Mouse (Mus musculus) heart, embryonic 16.5 days (tissue): ENCODE data around the gene Tor1a. TPM values are rescaled to one million over a fixed set of nuclear protein-coding genes. Genes with fewer than 3 reads are reported as not detected.
A peak's percentile ranks its signal among the peaks of the same experiment; 100 is the strongest.

ENCODE experiments used
- ATAC-seq: fragments of 200-750 bp; cut with Nextera tagmentation; replicated peaks from 2 replicates; pipeline ENCODE4 v1.8.0; 2017; ENCODE audit warnings: moderate number of reproducible peaks; ENCODE audit not compliant: insufficient read depth, low FRiP score; ENCODE audit errors: extremely low read depth
- H3K27ac ChIP-seq: fragments of 300-500 bp; sonication (generic); 2 replicates; pipeline ENCODE4 v1.5.1; 2014; ENCODE audit warnings: mild to moderate bottlenecking, low read length, control low read depth, moderate library complexity
- H3K27me3 ChIP-seq: fragments of 300-500 bp; sonication (generic); 2 replicates; pipeline ENCODE4 v1.6.1; 2014; ENCODE audit warnings: low read length, mixed read lengths; ENCODE audit not compliant: control insufficient read depth, insufficient read depth
- H3K36me3 ChIP-seq: fragments of 300-500 bp; sonication (generic); 2 replicates; pipeline ENCODE4 v1.6.1; 2014; ENCODE audit not compliant: control insufficient read depth, insufficient read depth
- H3K4me1 ChIP-seq: fragments of 300-500 bp; sonication (generic); 2 replicates; pipeline ENCODE4 v1.6.1; 2014; ENCODE audit warnings: low read length, mixed read lengths; ENCODE audit not compliant: control insufficient read depth, insufficient read depth
- H3K4me2 ChIP-seq: fragments of 300-500 bp; sonication (generic); 2 replicates; pipeline ENCODE4 v1.6.1; 2014; ENCODE audit warnings: low read depth, mild to moderate bottlenecking, control low read depth, low read length
- H3K4me3 ChIP-seq: fragments of 300-500 bp; sonication (generic); 2 replicates; pipeline ENCODE4 v1.5.1; 2014; ENCODE audit warnings: mild to moderate bottlenecking, control low read depth, low read length
- H3K9ac ChIP-seq: fragments of 300-500 bp; sonication (generic); 2 replicates; pipeline ENCODE4 v1.6.1; 2014; ENCODE audit warnings: low read length, control low read depth
- H3K9me3 ChIP-seq: fragments of 300-500 bp; sonication (generic); replicated peaks from 2 replicates; pipeline ENCODE4 v1.6.1; 2016; ENCODE audit warnings: low read length; ENCODE audit not compliant: control insufficient read depth
- WGBS: fragments of 180-500 bp; shearing (Covaris S2); extraction: QIAGEN DNeasy Blood & Tissue Kit; methylation state at CpG from one replicate; pipeline ENCODE4 v1.1.7; 2014; 5-methylcytosine and 5-hydroxymethylcytosine counted together
- polyA plus RNA-seq: library from polyadenylated mRNA; unstranded; fragments of >200 nt; fragmentation: Nextera tagmentation; extraction: Ambion mirVana; gene quantifications from 2 replicates; pipeline ENCODE4 v1.2.1, GENCODE M21; 2015

Gene Tor1a
- 50.9 and 53.0 TPM in 2 replicates for polyA plus RNA-seq

DNA sequence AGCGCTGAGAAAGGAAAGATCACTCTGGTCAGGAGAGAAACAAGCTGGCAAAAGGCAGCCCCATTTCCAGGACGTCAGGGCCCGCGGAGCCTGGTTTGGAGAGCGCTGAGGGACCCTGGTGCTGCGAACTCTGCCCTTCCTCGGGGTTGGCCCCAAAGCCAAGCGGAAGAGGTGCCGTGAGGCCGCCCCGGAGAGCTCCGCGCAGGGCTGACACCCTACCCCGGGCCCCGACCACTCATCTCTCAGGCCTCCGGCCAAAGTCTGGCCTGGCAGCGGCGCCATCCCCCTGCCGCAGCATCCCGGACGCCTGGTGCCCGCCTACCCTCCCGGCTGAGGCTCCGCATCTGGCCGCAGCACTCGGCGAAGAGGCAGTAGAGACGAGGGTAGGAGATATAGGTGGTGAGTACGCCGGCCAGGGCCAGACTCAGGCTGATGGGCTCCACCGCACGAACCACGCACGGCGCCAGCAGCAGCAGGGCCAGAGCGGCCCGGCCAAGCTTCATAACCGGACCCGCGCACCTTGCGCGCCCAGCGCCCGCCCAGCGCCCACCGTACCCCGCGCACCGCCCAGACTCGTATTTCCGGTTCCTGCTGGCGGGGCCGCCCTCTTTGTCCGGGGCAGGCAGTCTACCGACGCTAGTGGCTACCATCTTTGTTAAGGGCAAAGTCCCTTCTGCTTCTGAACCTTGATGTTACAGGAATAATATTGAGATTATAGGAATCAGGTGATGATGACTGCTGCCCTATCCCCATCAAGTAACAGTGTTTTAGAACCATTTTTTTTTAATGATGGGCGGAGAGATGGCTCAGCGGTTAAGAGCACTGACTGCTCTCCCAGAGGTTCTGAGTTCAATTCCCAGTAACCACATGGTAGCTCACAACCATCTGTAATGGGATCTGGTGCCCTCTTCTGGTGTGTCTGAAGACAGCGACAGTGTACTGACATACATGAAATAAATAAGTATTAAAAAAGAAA is at the start of gene Tor1a:
Gene Tor1a (minus strand): TSS at position 582 of the 976 bp plus-strand sequence.
- Histone ChIP-seq H3K4me1 (peaks cover 11% of the 10 kb centered on the region), H3K9me3 (no peaks in the 10 kb centered on the region), H3K27ac (peak within 1 kb of the TSS; percentile 71), H3K36me3 (peaks cover 18% of the 10 kb centered on the region), H3K4me2 (peak within 1 kb of the TSS; percentile 99), H3K4me3 (peak within 1 kb of the TSS; percentile 88), H3K27me3 (no peaks in the 10 kb centered on the region), H3K9ac (peak within 1 kb of the TSS; percentile 94)
- WGBS: 2% methylated on average over 59 of the region's 59 CpGs
- peak; percentile 96 for ATAC-seq

GRCm38 (mm10) chr2:31013371-31014120 is 45.8 kb upstream of the Tor1a start:
- H3K36me3 ChIP-seq: peaks cover 50% of the 10 kb centered on the region
- no peaks in the 10 kb centered on the region for H3K9me3 ChIP-seq
- WGBS: 70% methylated on average over 14 of the region's 14 CpGs
- no peak overlapping the region for H3K4me2 ChIP-seq
- no peak overlapping the region for H3K27ac ChIP-seq
- H3K4me3 ChIP-seq: no peak overlapping the region
- ATAC-seq: no peak
- H3K27me3 ChIP-seq: no peaks in the 10 kb centered on the region
- no peaks in the 10 kb centered on the region for H3K4me1 ChIP-seq
- H3K9ac ChIP-seq: no peak overlapping the region

DNA sequence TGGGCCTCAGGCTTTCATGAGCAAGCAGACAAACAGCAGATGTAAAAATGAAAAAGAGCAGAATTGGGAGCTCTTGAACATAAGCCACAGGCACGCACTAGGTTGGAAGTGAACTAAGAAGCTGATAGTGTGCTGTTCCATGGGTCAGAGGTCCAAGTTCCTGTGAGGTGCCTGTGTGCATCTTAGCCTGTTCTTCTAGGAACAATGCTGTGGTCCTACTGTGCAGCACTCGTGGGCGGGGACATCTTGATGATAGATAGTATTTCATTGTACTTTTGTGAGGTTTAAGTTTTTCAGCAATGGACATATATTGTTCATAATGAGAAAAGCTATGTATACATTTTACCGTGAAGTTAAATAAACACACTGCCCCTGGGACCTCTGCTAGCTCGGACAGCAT is 39.5 kb upstream of the Tor1a start:
- Histone ChIP-seq H3K4me2 (0 out of 2 replicates have a peak overlapping the region, but pooled peaks have one; percentile 10), H3K9ac (no peak overlapping the region), H3K4me1 (peaks cover 24% of the 10 kb centered on the region), H3K27me3 (no peaks in the 10 kb centered on the region), H3K9me3 (no peaks in the 10 kb centered on the region), H3K27ac (peak overlapping the region; percentile 91), H3K4me3 (no peak overlapping the region), H3K36me3 (peaks cover 29% of the 10 kb centered on the region)
- 75% methylated on average over 5 of the region's 5 CpGs for WGBS
- no peak for ATAC-seq

- peak; percentile 88 for ATAC-seq
- Histone ChIP-seq H3K9me3 (no peaks in the 10 kb centered on the region), H3K27me3 (no peaks in the 10 kb centered on the region), H3K9ac (peak overlapping the region; percentile 44), H3K36me3 (peaks cover 31% of the 10 kb centered on the region), H3K27ac (peak overlapping the region; percentile 91), H3K4me1 (peaks cover 24% of the 10 kb centered on the region), H3K4me3 (no peak overlapping the region), H3K4me2 (peak overlapping the region; percentile 39)
- WGBS: 21% methylated on average over 5 of the region's 5 CpGs
Measured at GRCm38 (mm10) chr2:31006434-31006833, 38.7 kb upstream of the Tor1a start.

GRCm38 (mm10) chr2:31005453-31005852 is 37.7 kb upstream of the Tor1a start:
- Histone ChIP-seq H3K36me3 (peaks cover 24% of the 10 kb centered on the region), H3K4me3 (no peak overlapping the region), H3K27ac (peak overlapping the region; percentile 91), H3K27me3 (no peaks in the 10 kb centered on the region), H3K4me2 (peak overlapping the region; percentile 27; the same call in 1 of the 2 replicates), H3K9me3 (no peaks in the 10 kb centered on the region), H3K9ac (peak overlapping the region; percentile 14), H3K4me1 (peaks cover 24% of the 10 kb centered on the region)
- 46% methylated on average over 2 of the region's 2 CpGs for WGBS
- no peak for ATAC-seq

DNA sequence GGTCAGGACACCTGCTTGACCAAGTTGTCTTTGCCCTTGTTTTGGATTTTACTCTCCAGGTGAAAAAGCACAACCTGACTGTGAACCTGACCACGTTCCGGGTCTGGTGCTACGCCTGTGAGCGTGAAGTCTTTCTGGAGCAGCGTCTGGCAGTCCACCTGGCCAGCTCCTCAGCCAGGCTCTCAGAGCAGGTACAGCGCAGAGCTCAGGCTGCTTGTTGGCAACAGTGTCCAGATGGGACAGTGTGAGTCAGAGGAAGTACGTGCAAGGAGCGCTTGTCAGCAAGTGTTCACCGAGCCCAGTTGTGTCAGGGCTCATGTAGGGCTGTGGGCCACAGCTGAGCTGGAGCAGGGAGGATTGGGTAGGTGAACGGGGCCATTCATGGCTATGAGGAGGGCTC is 35.1 kb upstream of the Tor1a start:
- Histone ChIP-seq H3K27me3 (no peaks in the 10 kb centered on the region), H3K4me2 (no peak overlapping the region), H3K4me3 (no peak overlapping the region), H3K27ac (no peak overlapping the region), H3K4me1 (peaks cover 31% of the 10 kb centered on the region), H3K9ac (no peak overlapping the region), H3K9me3 (no peaks in the 10 kb centered on the region), H3K36me3 (peaks cover 22% of the 10 kb centered on the region)
- no peak for ATAC-seq
- 86% methylated on average over 10 of the region's 10 CpGs for WGBS

- H3K9me3 ChIP-seq: no peaks in the 10 kb centered on the region
- no peak overlapping the region for H3K4me3 ChIP-seq
- peak overlapping the region; percentile 32 for H3K4me2 ChIP-seq
- WGBS: 78% methylated on average over 7 of the region's 8 CpGs
- H3K36me3 ChIP-seq: peaks cover 12% of the 10 kb centered on the region
- H3K27ac ChIP-seq: no peak overlapping the region
- no peak for ATAC-seq
- peaks cover 17% of the 10 kb centered on the region for H3K4me1 ChIP-seq
- H3K9ac ChIP-seq: peak overlapping the region; percentile 49; the same call in 1 of the 2 replicates
- H3K27me3 ChIP-seq: no peaks in the 10 kb centered on the region
Measured at GRCm38 (mm10) chr2:30998443-30999260, 30.9 kb upstream of the Tor1a start.

- 35% methylated on average over 11 of the region's 11 CpGs for WGBS
- peak overlapping the region; percentile 73 for H3K9ac ChIP-seq
- peak overlapping the region; percentile 57 for H3K4me3 ChIP-seq
- peak overlapping the region; percentile 65 for H3K4me2 ChIP-seq
- peaks cover 17% of the 10 kb centered on the region for H3K4me1 ChIP-seq
- ATAC-seq: peak; percentile 62
- no peaks in the 10 kb centered on the region for H3K9me3 ChIP-seq
- H3K36me3 ChIP-seq: peaks cover 6% of the 10 kb centered on the region
- no peaks in the 10 kb centered on the region for H3K27me3 ChIP-seq
- H3K27ac ChIP-seq: peak overlapping the region; percentile 93
Measured at GRCm38 (mm10) chr2:30995432-30995996, 27.8 kb upstream of the Tor1a start.
